Mouse (Mus musculus): Measurements from ENCODE around the gene Spag17.
"Not testable (repeated sequence)": the region's sequence is repeated elsewhere in the genome, so short reads cannot be mapped to it uniquely, and the experiment has no call there.

The Spag17 gene

DNA sequence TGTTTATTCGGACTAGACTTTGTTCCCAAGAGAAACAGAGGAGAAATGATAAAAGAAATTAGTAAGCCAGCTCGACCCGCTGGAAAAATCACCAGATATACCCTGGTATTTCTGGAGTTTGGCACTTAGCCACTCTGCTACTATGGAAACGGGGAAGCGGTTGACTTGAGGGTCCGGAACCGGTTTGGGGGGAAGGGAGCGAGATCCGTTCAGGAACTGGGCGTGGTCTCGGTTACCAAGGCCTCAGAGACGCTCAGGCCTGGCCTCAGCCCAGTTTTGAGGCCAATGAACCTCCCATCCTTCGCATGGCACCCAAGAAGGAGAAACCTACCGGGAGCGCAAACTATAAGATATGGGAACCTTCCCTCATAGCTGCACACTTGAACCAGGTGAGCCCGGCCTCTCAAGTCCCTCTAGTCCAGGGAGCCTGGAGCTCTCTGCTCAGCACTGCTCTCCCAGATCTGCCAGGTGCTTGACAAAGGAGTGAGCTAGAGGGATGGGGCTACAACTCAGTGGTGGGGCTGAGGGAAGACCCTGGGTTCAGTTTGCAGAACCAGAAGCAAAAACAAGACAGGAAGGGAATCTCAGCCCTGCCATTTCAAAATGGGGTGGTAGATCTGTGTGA is at the start of gene Spag17:
Spag17 (plus strand) TSS at position 220 of the 625 bp plus-strand sequence.
- in situ Hi-C loops (cut with MboI, MseI): no loop called here

GRCm38 (mm10) chr3:99842333-99842732 is 42.9 kb upstream of the Spag17 start:
- in situ Hi-C loops (cut with MboI, MseI): loop anchor here (10.0 kb wide), 1 partner anchor 672 kb away; no protein-coding TSS in a partner anchor

DNA sequence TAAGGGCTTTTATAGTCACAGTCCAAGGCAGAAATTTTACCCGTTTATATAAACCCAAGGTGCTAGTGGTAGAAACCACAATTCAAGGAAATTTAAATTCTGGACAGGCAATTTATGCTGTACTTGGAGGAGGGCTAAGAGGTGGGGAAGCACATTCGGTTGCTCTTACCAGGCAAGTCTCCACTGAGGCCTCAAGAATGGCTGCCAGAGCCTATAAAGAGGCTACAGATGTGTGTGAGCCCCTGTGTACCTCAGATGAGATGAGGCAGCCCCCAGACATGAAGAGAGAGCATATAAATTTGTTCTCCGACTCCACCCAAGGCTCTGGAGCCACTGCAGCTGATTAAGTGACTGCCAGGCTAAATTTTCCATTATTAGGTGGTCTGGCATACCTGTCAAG is 42.4 kb upstream of the Spag17 start:
- in situ Hi-C loops (cut with MboI, MseI): loop anchor here (10.0 kb wide), 1 partner anchor 672 kb away; no protein-coding TSS in a partner anchor

DNA sequence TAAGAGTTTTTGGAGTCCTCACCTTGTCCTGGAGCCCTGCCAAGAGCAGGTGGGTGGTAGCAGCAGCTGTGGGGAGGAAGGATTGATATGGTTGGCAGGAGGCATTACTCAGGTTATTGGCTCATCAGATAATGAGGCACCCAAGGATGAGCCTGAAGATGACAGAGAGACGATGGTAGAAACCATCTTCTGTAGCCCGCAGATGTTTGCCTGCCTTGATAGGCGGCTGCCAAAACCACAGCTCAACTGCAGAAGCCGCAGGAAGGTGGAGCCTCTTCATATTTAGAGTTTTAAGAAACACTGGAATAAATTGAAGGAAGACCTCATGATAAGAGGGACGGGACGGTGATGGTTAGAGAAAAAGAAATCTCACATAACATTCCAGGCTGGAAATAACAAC is 42.0 kb upstream of the Spag17 start:
- in situ Hi-C loops (cut with MboI, MseI): loop anchor here (10.0 kb wide), 1 partner anchor 672 kb away; no protein-coding TSS in a partner anchor

DNA sequence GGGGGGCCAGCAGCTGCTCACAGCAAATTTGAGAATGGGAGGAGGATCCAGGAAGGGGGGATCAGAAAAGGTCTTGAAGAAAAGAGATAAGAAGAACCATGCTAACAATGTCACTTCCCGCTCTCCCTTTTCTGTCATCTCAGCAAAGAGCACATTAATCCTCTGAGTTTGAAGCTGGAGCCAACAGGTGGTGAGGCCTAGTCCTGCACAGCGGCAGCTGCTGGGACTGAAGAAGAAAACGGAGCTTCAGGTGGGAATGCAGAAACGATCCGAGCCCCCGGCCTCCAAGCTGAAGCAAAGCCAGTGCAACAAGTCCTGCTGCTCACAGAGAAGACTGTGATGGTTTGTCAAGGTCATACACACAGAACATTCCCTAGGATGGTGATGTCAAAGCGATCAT is 34.3 kb upstream of the Spag17 start:
- in situ Hi-C loops (cut with MboI, MseI): no loop called here

- in situ Hi-C loops (cut with MboI, MseI): no loop called here
Observed at GRCm38 (mm10) chr3:99854595-99854994, 30.6 kb upstream of the Spag17 start.

GRCm38 (mm10) chr3:99858922-99859321 is 26.3 kb upstream of the Spag17 start:
- in situ Hi-C loops (cut with MboI, MseI): no loop called here

- in situ Hi-C loops (cut with MboI, MseI): no loop called here
Observed at GRCm38 (mm10) chr3:99864706-99865105, 20.5 kb upstream of the Spag17 start.

GRCm38 (mm10) chr3:99875137-99875536 is 10.1 kb upstream of the Spag17 start:
- in situ Hi-C loops (cut with MboI, MseI): no loop called here

GRCm38 (mm10) chr3:99881498-99881897 is 3.7 kb upstream of the Spag17 start:
- in situ Hi-C loops (cut with MboI, MseI): no loop called here

DNA sequence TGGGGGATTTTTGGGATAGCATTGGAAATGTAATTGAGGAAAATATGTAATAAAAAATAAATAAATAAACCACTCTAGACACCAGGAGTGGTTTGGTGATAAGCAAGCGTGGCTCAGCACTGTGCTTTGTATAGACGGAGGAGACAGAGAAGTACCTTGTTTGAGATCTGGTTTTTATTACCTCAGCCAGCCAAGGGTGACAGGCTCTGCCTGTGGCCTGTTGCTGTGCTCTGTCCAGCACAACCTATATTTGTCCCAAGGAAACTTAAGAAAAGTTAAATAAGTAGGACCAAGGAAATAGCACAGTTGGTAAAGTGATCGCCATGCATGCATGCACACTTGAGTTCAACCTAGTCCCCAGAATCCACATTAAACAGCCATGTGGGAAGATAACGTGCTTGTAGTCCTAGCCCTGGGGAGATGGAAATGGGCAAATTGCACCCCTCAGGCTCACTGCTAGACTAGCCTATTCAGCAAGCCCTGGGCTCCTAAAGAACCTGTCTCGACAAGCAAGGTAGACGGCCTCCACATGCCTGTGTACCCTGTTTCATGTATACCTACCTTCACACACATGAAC is 1.1 kb upstream of the Spag17 start:
- in situ Hi-C loops (cut with MboI, MseI): no loop called here

- in situ Hi-C loops (cut with MboI, MseI): not testable (repeated sequence)
Observed at GRCm38 (mm10) chr3:99894741-99895140, 9.5 kb downstream of the Spag17 start.

DNA sequence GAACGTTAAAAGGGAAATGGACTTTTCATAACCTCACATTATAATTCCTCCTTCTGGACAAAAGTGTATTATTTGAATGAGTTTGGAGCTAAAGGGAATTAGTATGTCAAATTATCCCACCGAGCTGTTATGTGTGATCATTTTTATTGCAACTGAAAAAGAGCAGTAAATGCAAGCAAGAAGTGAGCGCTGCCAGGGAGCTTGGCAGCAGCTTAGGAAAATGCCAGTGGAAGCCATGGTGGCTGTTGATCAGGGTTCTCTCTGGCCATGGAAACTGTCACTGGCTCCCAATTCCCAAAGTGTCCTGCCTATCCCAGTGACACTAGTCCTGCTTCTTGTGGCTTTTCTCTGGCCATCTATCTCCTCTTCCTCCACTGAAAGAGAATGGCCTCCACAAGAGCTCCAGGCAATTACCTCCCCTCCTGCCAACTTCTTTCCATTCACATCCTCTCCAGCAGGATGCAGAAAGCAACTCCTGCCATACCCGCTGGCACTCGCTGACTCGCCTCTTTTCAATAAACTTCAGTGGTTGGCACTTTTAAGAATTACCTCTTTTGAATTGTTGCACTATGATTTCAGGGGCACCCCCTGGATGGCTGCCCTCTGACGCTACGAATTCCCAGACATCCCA is 28.7 kb downstream of the Spag17 start:
- in situ Hi-C loops (cut with MboI, MseI): no loop called here

DNA sequence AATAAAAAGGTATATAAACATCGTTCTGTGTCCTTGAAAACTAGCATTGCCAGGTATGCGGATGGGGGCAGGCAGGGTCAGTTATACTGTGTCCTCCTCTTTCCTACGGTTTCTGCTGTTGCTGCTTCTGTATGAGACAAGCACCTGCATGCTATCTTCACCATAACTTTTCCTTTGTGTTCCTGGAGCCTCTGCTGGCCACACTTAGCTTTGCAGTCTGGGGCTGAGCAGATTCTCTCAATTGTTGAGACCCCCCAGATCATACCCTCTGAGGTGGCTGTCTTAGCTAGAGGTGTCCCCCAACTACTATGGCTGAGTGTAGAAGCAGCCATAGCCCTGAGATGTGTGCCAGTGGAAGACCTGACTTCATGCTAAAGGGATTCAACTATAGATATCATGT is 37.7 kb downstream of the Spag17 start:
- in situ Hi-C loops (cut with MboI, MseI): no loop called here

- in situ Hi-C loops (cut with MboI, MseI): no loop called here
Observed at GRCm38 (mm10) chr3:99930920-99931620, 45.9 kb downstream of the Spag17 start.

DNA sequence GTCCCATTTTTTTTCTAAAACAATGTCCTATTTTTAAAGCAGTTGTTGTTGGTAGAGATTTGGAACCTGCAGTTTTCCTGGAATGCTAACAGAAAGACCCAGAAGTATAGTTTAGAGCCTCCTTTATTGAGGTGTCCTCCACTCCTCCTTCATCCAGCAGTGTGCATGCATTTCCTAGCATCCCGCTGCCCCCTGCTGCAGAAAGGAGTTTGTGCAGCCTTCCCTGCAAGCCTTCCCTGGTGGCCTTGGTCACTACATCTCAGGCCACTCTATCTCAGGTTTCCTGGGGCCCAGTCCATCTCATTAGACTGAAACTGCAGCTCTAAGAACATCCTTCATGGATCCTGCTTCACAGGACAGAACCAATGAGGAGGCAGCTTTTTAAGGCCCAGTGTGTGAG is 51.0 kb downstream of the Spag17 start:
- in situ Hi-C loops (cut with MboI, MseI): no loop called here

DNA sequence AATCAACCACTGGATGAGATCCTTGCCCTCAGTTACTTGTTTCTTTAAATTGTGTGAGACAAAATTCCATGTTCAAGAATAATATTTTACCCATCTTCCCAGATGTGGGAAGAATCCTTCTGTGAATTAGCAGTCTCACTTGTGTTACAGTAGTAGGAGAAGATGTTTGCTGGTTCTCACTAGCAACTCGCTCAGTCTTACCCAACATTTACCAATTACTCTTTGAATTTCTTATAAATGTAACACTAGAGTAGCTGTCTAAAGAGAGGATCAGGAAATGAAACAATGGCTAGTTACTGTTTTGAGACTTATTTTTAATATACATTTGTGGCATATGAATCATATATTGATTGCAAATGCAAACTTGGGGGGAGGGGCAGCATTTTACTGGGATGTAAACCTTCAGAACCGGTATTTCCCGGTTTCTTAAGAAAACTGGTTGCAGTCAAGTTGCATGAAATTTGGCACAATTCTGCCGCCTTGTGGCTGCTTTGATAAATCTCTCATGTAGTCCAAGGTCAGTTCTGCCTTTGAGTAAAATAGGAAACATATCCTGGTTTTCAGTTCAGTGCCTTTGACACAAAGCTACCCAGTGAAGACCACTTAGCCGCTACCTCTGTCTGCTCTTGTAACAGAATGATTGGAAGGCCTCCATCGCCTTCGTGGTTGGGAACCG is 53.5 kb downstream of the Spag17 start:
- in situ Hi-C loops (cut with MboI, MseI): no loop called here

DNA sequence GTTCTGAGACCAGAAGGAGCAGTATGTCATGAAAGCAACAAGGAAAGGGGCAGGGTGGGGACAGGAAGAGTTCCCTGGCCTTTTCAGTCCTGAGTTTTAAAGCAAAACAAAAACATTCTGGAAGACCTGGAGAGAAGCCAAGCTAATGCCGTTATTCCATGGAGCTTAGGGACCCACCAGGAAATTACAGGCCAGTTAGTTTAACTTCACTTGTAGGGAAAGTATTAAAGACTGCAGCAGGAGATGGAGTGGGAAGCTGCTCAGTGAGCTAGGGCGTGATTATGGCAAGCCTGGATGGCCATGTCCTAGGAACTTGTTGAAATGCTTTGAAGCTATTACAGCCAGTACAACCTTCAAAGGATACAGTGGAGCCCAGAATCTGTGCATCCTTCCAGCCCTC is 60.0 kb downstream of the Spag17 start:
- in situ Hi-C loops (cut with MboI, MseI): no loop called here

GRCm38 (mm10) chr3:99954039-99954602 is 68.9 kb downstream of the Spag17 start:
- in situ Hi-C loops (cut with MboI, MseI): no loop called here

DNA sequence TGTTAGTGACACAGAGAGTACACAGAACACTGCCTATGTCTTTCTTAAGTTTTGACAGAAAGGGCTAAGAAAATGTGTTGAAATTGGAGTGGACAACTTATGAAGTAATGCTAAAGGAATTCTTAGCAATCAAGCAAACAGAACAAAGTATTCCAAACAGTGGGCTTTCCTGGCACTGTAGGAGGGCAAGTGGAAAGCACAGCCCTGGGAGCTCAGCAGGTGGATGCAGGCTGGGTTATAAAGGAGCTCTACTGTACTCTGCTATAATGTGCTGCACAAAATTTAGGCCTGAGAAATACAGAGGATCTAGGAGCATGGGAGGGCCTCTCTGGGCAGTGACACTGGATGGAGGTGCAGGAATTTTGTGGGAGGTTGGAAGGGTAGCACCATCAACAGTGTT is 71.3 kb downstream of the Spag17 start:
- in situ Hi-C loops (cut with MboI, MseI): no loop called here

- in situ Hi-C loops (cut with MboI, MseI): no loop called here
Observed at GRCm38 (mm10) chr3:99959805-99960485, 74.7 kb downstream of the Spag17 start.
